Mouse (Mus musculus) Patski (cell line): Measurements from ENCODE around the gene Gorasp1. TPM values are rescaled to one million over a fixed set of nuclear protein-coding genes. Genes with fewer than 3 reads are reported as not detected.

Source experiments
- ATAC-seq: fragments of 100-300 bp; one replicate; pipeline ENCODE4 v1.8.0; 2021
- CTCF ChIA-PET: fragments of 350-600 bp; sonication (Branson Sonifier 250); formaldehyde crosslinking; loops from one replicate; lab custom pipeline; 2022; ENCODE audit warnings: inconsistent platforms; lab: Charles Lee
- POLR2A ChIA-PET: fragments of 350-600 bp; sonication (Branson Sonifier 250); formaldehyde crosslinking; loops from one replicate; lab custom pipeline; 2022; ENCODE audit warnings: antibody characterized with exemption, inconsistent platforms; lab: Charles Lee
- DNase-seq: peaks from one replicate; pipeline ENCODE4 v3.0.0-alpha.2; 2011; ENCODE audit warnings: low read depth, low spot score
- H3K27me3 ChIP-seq: fragments of 371-371 bp; one replicate; pipeline ENCODE4 v1.5.1; 2021
- CTCF ChIP-seq: fragments of 100-300 bp; IDR thresholded peaks from one replicate; pipeline ENCODE4 v1.5.1; 2021
- in situ Hi-C: fragments of 300-500 bp; cut with MboI; formaldehyde crosslinking; loops from 3 replicates; pipeline ENCODE4 v1.11.1; 2018; ENCODE audit warnings: low pct_unique_long_range_greater_than_20kb, mixed read lengths
- polyA plus RNA-seq: library from polyadenylated mRNA; unstranded; gene quantifications from one replicate; pipeline ENCODE4 v1.2.3, GENCODE M21; 2021

The Gorasp1 gene
- polyA plus RNA-seq, 1 experiment from 2014 or later: 24.1 TPM

GRCm38 (mm10) chr9:119980770-119981182 is 43.4 kb upstream of the Gorasp1 start:
- DNase-seq (no peak), ATAC-seq (no peak)
- in situ Hi-C loops: no loop called here
- no peak for TF ChIP-seq CTCF
- ChIA-PET POLR2A (interaction anchor here (1.2 kb wide), 1 partner anchor 33 kb away, joined by 3 read pairs; no protein-coding TSS in a partner anchor), CTCF (interaction anchor here (1.2 to 1.4 kb wide), 3 partner anchors 13 to 92 kb away, joined by 3 read pairs; no protein-coding TSS in a partner anchor)
- H3K27me3 ChIP-seq: no peaks in the 10 kb centered on the region

- ATAC-seq (no peak), DNase-seq (no peak)
- ChIA-PET POLR2A (interaction anchor here (0.5 kb wide), 1 partner anchor 14 kb away, joined by 3 read pairs; no protein-coding TSS in a partner anchor), CTCF (interaction anchor here (1.2 kb wide), 1 partner anchor 14 kb away, joined by 3 read pairs; no protein-coding TSS in a partner anchor)
- in situ Hi-C loops: no loop called here
- H3K27me3 ChIP-seq: no peaks in the 10 kb centered on the region
- no peak for TF ChIP-seq CTCF
Measured at GRCm38 (mm10) chr9:119979749-119980148, 42.4 kb upstream of the Gorasp1 start.

GRCm38 (mm10) chr9:119978811-119979441 is 41.6 kb upstream of the Gorasp1 start:
- in situ Hi-C loops: no loop called here
- CTCF ChIA-PET: no interaction called here

GRCm38 (mm10) chr9:119978151-119978810 is 40.9 kb upstream of the Gorasp1 start:
- no peak for TF ChIP-seq CTCF
- peak; percentile 17 for ATAC-seq
- no peaks in the 10 kb centered on the region for H3K27me3 ChIP-seq
- DNase-seq: no peak
- POLR2A ChIA-PET: interaction anchor here (1.1 kb wide), 1 partner anchor 24 kb away, joined by 3 read pairs; no protein-coding TSS in a partner anchor
- in situ Hi-C loops: no loop called here
- CTCF ChIA-PET: interaction anchor here (0.8 kb wide), 1 partner anchor 36 kb away, joined by 3 read pairs; no protein-coding TSS in a partner anchor

More at GRCm38 (mm10) chr9:119978811-119979441, 41.6 kb upstream of the Gorasp1 start:
- TF ChIP-seq CTCF: no peak
- H3K27me3 ChIP-seq: no peaks in the 10 kb centered on the region
- POLR2A ChIA-PET: interaction anchor here (1.1 kb wide), 1 partner anchor 23 kb away, joined by 3 read pairs; no protein-coding TSS in a partner anchor
- DNase-seq: no peak
- ATAC-seq: no peak

GRCm38 (mm10) chr9:119977557-119978060 is 40.2 kb upstream of the Gorasp1 start:
- POLR2A ChIA-PET: interaction anchor here (1.1 kb wide), 1 partner anchor 24 kb away, joined by 3 read pairs; no protein-coding TSS in a partner anchor
- CTCF ChIA-PET: interaction anchor here (0.8 kb wide), 1 partner anchor 37 kb away, joined by 3 read pairs; no protein-coding TSS in a partner anchor
- TF ChIP-seq CTCF: no peak
- DNase-seq: no peak
- in situ Hi-C loops: no loop called here
- no peak for ATAC-seq
- H3K27me3 ChIP-seq: no peaks in the 10 kb centered on the region

- H3K27me3 ChIP-seq: no peaks in the 10 kb centered on the region
- in situ Hi-C loops: no loop called here
- ChIA-PET POLR2A (interaction anchor here (0.6 kb wide), 1 partner anchor 40 kb away, joined by 3 read pairs; the partner anchor contains the start of genes Gorasp1 and Ttc21a), CTCF (interaction anchor here (0.8 kb wide), 1 partner anchor 38 kb away, joined by 3 read pairs; no protein-coding TSS in a partner anchor)
- no peak for TF ChIP-seq CTCF
- ATAC-seq (no peak), DNase-seq (no peak)
Measured at GRCm38 (mm10) chr9:119976704-119977556, 39.6 kb upstream of the Gorasp1 start.

GRCm38 (mm10) chr9:119975286-119975685 is 37.9 kb upstream of the Gorasp1 start:
- ChIA-PET CTCF (no interaction called here), POLR2A (no interaction called here)
- in situ Hi-C loops: no loop called here
- DNase-seq: no peak
- H3K27me3 ChIP-seq: no peaks in the 10 kb centered on the region
- TF ChIP-seq CTCF: no peak
- ATAC-seq: no peak

- in situ Hi-C loops: loop anchor here (5.0 kb wide), 1 partner anchor 38 kb away; no protein-coding TSS in a partner anchor
- ChIA-PET POLR2A (no interaction called here), CTCF (interaction anchor here (0.7 to 1.5 kb wide), 2 partner anchors 7 to 9 kb away, joined by 3 to 4 read pairs; no protein-coding TSS in a partner anchor)
- ATAC-seq (no peak), DNase-seq (no peak)
- no peaks in the 10 kb centered on the region for H3K27me3 ChIP-seq
- TF ChIP-seq CTCF: no peak
Measured at GRCm38 (mm10) chr9:119974609-119975008, 37.2 kb upstream of the Gorasp1 start.

- no peak for TF ChIP-seq CTCF
- ChIA-PET POLR2A (interaction anchor here (0.9 kb wide), 1 partner anchor 9 kb away, joined by 3 read pairs; no protein-coding TSS in a partner anchor), CTCF (interaction anchor here (0.7 to 1.5 kb wide), 3 partner anchors 8 to 17 kb away, joined by 3 to 4 read pairs (median 3); no protein-coding TSS in a partner anchor)
- in situ Hi-C loops: loop anchor here (5.0 kb wide), 1 partner anchor 38 kb away; no protein-coding TSS in a partner anchor
- H3K27me3 ChIP-seq: no peaks in the 10 kb centered on the region
- ATAC-seq (no peak), DNase-seq (no peak)
Measured at GRCm38 (mm10) chr9:119973869-119974520, 36.6 kb upstream of the Gorasp1 start.
